Mouse (Mus musculus): Measurements from ENCODE around the gene Lamb3.
"Not testable (repeated sequence)": the region's sequence is repeated elsewhere in the genome, so short reads cannot be mapped to it uniquely, and the experiment has no call there.

The Lamb3 gene

DNA sequence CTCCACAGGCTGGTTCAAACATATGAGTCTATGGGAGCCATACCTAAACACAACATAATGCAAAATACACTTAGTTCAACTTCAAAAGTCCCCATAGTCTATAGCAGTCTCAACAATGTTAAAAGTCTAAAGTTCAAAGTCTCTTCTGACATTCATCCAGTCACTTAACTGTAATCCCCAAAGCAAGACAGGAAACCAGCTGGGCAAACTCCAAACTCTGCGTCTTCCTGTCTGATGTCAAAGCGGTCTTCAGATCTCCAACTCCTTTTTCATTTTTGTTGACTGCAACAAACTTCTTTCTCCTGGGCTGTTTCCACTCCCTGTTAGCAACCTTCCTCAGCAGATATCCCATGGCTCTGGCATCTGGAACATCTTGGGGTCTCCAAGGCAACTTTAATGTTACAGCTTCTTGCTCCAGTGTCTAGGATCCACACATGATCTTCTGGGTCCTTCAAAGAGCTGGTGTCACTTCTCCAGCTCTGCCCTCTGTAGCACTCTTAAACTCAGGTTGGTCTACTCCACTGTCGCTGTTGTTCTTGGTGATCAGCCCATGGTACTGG lies 78.3 kb downstream of the Lamb3 start:
- not testable (repeated sequence) for DNase-seq

DNA sequence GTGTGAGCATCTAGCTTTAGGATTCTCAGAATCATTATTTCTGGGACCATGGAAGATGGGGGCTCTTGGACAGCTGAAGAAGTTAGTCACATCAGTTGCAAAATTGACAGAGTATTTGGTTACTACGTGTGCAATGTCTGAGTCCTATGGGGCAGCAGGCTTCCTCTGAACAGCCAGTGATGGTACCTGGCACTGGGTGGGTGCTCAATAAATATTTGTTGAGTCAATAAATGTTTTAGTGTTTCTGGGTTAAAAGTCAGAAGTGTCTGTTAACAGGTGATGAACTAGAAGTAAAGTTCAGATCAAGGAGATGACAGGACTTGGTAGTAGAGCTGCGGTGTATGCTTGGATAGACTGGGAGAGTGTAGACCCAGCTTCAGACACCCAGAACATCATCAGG lies 80.1 kb downstream of the Lamb3 start:
- no peak for DNase-seq

DNA sequence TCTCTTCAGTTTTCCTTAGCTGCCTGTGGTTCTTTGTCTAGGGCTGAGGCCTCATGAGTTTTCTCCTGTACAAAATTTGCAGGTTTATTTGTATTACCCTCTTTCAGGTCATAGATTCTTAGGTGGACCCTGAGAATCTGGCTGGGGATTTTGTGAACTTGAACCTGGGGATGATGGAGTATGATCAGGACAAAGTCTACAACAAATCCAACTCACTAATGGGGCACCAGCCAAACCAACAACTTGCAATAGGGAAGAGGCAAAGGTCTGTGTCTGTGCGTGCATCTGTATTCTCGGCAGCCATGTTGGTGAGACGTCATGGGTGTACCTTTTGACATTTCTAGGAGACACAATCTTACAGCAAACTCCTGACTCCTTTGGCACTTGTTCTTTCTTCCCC lies 81.6 kb downstream of the Lamb3 start:
- no peak for DNase-seq

DNA sequence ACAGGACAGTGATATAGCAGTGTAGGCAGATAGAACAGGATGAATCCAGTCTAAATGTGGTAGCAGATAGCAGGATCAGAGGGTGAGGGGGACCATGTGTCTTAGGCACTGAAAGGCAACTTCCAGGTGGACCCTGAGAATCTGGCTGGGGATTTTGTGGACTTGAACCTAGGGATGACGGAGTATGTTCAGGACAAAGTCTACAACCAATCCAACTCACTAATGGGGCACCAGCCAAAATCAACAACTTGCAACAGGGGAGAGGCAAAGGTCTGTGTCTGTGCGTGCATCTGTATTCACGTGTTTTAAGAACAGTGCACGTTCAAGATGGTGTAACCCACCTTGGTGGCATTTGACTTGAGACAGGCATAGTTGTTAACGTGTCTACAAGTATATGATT lies 82.4 kb downstream of the Lamb3 start:
- DNase-seq: no peak

DNA sequence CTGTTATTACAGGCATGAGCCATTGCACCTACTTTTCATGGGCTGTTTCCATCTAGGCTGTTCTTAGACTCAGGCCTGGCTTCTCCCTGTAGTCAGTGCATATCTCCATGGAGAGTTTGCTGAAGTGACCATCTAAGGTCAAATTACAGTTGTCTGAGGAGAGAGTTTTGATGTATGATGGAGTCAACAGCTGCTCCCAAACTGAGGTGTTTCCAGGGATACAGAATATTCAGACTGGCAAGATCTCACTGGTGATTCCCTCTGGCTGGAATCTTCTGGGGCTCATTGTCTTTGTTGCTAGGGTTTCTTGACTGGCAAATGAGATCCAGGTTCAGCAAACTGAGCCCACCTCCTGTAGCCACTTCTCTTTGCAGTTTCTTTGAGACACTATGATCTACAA lies 83.2 kb downstream of the Lamb3 start:
- DNase-seq: no peak

DNA sequence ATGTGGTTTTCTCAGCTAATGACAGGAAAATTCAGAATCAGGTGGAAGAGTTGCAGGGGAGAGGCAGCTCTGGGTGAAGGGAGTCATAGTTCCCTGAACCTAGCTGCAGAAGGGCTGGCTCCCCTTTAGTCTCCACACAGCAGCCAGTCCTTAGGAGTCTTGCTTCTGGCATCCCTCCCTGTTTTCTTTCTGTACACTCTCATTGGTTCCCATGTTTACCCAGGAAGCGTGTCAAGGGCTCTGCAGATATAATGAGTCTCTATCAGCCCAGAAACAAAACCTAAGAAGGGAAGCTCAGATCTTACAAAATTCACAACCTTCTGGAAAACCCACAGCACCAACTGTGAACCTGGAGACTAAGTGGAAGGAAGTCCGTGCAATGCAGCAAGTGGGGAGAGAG lies 85.5 kb downstream of the Lamb3 start:
- DNase-seq: no peak

DNA sequence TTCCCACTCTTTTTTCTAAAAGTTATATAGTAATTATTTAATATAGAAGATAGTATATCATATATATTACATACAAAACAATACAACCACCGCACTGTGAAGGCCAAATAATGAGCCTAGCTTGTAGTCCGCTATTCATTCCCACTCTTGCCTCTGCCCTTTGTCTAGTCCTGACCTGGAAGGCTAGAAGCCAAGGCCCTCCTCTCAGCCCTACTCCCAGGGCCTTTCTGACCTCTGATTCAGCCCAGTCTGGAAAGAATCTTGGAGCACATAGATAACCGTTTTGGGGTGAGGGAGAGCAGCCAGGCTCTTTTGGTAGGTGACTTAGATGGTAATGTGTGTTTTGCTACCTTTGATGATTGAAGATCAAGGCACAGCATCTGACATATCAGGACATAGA lies 86.4 kb downstream of the Lamb3 start:
- no peak for DNase-seq

DNA sequence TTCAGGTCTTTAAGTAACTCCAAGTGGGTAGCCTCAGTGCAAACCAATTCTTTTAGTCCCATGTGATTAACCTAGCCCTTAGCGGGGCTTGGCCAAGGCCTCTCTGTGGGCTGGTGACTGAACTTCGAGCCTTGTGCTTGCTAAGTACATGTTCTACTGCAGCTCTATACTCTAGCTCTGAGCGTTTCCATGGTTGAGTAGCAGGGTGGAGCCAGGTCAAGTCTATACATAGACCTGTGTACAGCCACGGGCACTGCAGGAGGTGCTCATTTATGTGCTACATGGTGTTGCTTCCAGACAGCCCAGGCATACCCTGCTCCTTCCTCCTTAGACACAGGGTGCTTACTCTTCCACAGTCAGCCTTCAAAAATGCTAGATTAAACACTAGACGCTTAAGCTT lies 88.4 kb downstream of the Lamb3 start:
- DNase-seq: no peak

DNA sequence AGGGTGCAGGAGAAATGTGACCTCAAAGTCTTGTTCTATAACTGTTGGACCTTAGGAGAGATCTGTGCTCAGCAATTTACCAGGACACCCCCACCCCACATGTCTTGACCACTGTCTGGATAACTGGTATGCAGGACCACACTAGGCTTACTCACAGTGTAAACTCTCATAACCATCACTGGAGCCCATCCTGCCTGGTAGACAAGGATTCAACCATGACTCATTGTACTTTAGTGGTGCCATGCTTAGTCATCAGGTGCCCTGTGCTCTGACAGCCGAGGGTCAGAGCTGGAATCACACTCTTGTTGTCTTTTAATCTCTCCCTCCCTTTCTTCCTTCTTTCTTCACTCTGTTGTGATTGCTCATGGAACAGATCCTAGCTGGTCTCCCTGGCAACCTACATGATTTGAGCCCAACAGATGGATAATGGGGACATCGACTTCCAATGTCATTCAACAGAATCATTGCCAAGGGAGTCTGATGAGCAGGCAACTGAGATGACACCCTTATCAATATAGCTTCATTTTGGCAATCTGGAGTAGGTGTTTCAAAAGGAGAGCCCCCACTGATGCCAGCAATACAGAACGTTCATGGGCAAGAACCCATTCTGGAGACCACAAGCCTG lies 90.8 kb downstream of the Lamb3 start:
- DNase-seq: peak in 1 of 2 experiments; percentile 28

DNA sequence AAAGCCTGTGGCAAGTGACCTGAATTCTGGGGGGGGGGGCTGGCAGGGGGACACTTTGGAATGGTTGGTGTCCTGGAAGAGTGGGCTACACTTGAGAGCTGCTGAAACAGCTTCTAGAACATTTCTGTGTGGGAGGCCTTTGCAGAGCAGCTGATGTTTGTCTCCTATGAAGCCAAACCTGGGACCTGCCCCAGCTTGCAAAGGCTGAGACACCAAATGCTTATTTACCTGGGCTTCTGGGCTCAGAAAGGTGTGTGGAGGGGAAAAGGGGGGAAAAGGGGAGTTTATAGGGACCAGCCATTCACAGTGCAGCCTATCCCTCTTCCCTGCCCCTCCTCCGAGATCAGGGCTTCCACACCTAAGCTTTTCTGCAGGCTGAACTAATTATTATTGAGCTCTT lies 92.5 kb downstream of the Lamb3 start:
- DNase-seq: no peak

DNA sequence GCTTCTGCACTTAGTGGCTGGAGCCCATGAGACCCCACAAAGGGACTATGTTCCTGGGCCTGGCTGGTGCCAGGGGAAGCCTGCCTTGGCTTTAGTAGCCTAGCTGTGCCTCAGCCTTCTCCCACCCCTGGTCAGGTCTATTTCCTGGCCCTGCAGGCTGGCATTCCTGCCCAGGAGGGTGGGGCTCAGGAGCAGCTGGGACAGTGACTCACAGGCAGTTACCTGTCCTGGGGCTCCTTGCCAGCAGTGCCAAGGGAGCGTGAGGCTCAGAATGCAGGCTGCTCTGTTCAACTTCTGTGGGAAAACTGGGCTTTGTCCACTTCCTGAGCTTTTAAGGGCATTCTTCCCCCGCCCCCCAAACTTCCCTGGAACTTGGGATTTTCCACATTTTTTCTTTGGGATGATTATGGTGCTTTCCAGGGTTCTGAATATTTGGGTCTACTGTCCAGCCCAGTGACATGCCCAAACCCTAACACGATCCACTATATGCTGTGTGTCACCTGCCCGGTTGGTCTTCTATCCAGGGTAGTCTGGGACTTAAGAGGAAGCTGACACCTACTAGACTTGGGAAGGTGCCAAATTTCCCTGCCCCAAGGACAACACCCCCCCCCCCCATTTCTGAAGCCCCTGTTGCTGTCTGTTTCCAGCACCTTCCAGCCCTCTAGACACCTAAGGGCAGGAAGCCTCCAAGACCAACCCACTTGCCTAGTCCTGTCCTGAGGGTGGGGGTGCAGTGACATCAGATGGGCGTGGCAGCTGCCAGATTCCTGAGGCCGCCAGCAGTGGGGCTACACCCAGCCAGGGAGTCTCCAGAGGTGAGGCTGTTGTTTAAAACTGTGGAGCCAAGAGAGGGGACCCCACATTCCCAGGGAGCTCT lies 94.0 kb downstream of the Lamb3 start:
- DNase-seq: peak in 1 of 2 experiments; percentile 31

DNA sequence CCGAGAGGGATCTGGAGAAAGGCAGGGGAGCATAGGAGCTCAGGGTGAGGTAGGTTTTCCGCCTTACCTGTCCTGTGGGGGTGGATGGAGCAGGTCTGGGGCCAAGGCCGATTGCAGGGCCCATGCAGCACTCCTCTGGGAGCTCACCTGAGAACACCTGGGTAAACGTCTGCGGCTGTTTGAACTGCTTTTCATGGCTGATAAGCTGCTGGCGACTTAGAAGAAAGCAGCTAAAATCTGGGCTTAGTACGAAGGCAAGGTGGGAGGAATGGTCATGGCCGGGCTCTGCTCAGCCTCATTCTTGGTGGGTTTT lies 94.5 kb downstream of the Lamb3 start:
- DNase-seq: no peak

DNA sequence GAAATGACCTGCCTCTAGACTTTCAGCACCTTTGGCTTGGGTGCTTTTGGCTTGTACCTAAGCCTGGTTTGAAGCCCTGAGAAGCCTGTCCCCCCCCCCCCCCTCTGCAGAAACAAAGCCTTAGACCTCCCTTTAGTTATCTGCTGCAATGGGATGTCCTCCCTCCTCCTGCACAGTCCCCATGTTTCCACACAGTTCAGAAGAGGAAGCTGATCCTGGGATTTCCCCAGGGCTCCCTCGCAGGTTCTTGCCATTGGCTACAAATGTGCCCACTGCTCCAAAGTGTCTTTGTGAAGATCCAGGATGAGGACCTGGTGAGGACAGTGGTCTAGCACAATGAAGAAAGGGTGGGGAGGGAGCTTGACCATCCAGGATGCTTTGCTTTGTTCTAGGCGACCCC lies 95.6 kb downstream of the Lamb3 start:
- no peak for DNase-seq

DNA sequence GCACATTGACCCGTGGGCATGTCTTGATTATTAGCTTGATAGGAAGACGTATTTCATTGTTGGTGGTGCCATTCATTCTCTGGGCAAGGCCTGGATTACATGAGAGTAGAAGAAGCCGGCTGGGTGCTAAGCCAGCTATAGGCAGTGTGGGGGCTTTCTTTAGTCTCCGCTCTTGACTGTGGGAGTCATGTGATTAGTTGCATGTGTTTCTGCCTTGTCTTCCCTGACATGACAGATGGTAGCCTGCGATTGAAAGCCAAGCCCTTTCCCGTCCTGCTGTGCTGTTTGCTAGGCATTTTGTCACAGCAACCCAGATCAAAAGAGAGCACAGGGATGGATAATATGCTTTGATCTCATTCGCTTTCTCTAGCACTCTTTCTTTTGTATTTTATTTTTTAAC lies 97.9 kb downstream of the Lamb3 start:
- peak; percentile 79 to 83 for DNase-seq

DNA sequence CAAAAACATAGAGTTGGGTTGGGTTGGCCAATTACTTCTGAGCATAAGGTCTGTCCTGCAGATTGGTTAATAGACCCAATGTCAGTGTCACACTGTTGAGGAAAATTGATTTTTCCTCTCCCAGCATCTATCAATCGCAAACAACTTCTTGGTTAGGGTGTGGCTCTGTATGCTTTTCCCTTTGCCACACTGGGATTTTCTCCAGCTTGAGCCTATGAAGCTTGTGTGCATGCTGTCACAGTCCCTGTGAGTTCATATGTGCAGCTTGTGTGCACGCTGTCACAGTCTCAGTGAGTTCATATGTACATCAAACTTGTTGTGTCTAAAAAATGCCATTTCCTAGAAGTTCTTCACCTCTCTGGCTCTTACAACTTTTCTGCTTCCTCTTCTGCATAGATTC lies 99.3 kb downstream of the Lamb3 start:
- DNase-seq: no peak

DNA sequence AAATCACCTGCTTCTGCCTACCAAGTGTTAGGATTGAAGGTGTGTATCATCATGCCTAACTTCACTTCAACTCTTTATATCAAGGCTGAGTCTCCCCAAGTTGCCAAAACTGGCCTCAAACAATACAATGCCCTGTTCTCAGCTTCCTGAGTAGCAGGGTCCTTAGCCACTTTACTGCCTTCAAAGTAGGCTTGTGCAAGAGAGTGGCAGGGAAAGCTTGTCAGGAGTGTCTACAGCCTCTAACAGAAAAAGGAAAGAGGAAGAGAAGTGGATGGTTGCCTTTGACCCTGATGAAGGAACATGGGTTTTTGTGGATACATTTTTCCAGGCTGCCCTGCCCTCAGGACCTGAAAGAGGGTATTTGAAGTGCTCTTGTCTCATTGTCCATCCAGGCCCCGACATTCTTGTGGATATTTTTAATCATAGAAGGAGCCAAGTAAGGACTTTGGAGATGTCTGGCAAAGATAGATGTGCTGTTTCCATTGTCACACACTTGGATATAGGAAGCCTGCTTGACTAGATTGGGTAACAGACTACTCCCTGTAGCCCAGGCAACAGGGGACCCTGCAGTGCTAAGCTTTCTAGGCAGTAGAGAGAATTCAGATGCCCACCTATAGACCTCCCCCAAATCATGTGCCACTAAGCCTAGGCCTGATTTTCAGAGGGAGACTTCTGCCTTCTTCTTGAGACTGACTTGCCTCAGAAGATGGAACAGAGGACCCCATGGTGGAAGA lies 102.5 kb downstream of the Lamb3 start:
- DNase-seq: no peak

DNA sequence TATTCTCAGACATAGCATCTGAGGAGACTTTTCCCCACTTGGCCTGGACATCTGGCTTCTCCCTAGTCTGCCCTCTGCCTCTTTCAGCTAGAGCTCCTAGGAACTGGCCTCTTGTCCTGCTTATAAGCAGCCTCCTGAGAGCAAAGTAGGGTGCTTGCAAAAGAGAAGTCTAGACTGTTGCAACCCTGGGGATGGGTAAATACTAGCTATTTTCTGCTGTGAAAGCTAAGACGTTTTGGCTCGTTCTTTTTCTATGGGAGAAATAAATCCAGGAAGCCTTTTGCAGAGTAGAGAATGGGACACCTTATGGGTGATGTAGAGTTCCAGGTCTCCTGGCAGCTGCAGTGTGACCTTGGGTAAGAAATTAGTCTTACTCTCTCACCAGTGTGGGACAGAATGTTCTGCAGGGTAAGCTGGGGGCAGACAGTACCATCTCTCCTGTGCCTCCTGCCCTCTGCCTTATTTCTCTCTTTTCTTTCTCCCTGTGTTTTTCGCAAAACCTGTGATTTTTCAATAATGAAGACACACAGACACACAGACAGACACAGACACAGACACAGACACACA lies 103.1 kb downstream of the Lamb3 start:
- no peak for DNase-seq

DNA sequence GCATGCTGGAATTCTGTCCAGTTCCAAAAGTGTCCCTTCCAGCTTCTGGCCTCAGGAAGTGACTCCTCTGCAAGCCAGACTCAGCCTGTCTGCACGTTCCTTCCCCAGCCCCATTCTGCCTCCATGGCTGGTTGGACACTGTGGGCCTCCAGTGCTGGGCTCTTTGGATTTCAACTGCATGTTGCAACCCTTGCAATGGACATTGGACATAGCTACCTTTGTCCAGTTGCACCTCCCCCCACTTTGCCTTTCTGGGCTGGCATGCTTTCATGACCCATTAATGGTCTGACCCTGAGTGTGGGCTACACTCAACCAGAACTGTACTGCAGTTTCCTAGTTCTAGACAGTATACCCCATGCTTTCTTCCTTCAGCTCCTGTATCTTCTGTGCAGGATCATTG lies 104.1 kb downstream of the Lamb3 start:
- DNase-seq: no peak

DNA sequence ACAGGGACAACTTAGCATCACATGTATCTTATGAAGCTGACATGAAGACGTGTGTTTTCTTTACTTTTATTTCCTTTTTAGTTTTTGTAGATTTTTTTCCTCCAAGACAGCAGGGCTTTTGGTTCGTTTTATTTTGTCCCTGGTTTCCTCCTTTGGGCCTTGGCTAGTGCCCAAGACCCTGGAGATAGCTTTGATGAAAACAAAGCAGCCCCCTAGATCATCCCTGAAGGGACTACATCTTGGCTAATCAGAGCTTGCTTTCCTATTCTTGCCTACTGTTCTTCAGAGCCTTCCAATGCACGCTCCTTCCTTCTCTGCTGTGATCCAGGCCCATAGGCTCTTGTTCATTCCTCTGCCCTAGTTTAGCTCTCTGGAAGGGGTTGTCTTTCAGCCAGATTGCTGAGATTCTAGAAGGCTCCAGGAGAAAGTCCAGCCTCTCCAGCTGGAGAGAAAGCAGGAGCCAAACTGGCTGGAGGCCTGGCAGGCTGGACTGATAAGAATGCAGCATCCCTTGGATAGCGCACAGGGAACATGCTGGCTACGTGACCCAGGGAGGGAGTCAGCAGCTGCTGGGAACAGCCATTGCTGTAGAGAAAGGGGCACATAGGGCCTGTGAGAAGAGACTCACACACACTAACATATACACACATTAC lies 108.3 kb downstream of the Lamb3 start:
- peak; percentile 95 to 97 for DNase-seq

DNA sequence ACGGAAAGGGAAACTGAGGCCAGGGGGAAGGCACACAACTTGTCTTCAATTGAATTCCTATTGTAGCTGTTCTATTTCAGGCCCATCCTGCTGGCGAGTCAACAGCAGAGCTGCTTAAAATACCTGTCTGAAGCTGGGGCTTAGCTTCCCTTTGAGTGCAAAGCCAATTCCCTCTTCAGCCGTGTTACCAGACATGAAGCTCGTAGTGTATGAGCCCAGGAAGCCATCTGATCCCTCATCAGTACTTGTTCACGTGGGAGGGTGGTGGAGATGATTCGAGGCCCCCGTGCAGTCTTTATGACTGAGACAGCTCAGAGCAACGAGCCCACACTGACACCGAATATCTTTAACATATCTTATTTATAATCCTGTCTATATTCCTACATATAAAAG lies 108.9 kb downstream of the Lamb3 start:
- DNase-seq: no peak

DNA sequence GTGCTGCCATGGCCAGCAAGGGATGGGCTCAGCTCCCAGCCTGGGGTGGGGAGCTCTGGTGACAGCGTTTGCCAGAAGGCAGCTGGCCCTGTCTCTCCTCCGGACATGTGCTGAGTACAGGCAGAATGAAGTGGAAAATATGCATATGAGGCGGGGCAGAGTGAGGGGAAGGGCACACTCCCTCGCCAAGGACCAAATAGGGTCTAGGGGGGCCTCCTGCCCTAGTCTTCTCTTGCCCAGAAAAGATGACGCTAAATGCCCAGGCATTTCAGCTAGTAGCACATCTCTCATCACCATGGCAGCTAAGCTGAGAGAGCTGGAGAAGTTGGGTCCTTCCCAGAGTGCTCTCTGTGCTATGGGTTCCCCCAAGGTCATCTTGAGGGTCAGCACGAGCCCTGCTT lies 109.7 kb downstream of the Lamb3 start:
- DNase-seq: peak; percentile 92 to 96

DNA sequence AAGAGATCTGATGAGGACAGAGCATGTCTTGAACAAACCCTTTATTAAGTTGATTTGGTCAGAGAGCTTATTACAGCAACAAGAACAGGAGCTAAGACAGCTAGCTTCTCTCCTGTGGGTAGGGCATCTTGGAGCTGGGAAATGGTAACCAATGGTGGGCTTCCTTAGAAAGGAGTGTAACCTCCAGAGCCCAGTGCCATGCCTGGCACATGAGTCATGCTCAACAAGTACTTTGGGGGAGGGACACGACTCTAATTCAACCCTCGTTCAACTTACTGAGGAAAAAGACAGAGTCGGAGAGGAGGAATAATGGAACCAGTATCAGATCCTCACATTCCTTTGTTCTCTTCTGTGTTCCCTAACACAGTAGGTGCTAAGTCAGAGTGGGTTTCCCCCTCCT lies 112.2 kb downstream of the Lamb3 start:
- DNase-seq: no peak

DNA sequence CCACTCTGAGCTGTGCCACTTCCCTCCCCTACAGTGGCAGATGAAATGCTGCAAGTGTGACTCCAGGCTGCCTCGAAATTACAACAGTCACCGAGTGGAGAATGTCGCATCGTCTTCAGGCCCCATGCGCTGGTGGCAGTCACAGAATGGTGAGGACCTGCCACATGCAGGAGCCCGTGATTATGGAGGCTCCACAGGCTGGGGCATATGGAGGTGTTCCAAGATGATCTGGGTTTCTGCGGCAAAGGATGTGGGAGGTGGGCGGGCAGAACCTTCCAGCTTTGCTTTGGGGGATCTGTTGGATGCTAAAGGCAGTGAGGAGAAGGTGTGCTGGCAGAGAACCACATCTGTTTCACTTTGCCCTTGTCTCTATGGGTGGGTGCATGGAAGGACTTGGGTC lies 112.9 kb downstream of the Lamb3 start:
- no peak for DNase-seq

Measured in cerebellum, postnatal 10 days (tissue).